Mouse (Mus musculus) left cerebral cortex, adult 8-10 months (tissue): ENCODE measurements around the gene Gm10322. TPM values are rescaled to one million over a fixed set of nuclear protein-coding genes. Genes with fewer than 3 reads are reported as not detected.

Source experiments
- DNase-seq, 2 experiments: peaks; one replicate each; pipeline ENCODE4 v3.0.0; 2022; ENCODE audit warnings: low spot score in 2 of 2
- total RNA-seq, 4 experiments: library from RNA; stranded (reverse); gene quantifications; 2 replicates each; pipeline ENCODE4 v1.2.4; 2022

The Gm10322 gene
- total RNA-seq, 4 experiments from 2014 or later = not detected

DNA sequence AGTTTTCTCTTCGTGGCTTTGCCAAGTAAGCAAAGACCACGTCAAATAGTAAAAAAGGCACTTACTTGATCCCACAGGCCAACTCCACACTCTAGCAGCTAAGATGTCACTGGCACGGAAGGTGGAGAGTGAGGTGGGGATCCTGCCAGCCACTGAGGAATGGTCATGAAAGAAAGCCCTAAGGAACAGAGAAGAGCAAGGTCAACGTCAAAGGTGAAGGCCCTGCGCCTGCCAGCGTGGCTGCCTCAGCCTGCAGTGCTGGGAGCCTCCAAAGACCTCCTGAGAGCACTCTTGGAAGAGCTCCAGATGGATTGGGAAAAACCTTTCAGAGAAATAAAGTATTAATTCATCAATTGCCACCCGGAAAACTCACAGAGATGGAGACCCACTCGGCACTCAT is 15.3 kb upstream of the Gm10322 start:
- no peak for DNase-seq

DNA sequence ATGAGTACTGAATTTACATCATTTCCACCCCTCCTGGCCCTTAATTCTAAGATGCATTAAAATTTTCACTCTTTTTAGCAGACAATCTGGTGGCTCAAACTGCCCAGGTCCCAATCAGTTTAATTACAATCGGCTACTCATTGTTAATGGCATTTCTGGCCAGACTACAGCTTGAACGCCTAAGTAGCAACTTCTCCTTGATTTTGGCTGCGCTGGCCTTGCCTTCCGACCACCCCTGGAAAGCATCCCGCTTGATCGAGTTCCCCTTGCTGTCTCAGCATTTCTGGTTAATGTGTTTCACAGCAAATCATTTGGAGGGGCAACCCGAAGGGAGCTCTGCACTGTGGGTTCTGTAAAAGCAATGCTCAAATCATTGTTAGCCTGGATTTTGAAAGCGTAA is 13.8 kb upstream of the Gm10322 start:
- DNase-seq = no peak

DNA sequence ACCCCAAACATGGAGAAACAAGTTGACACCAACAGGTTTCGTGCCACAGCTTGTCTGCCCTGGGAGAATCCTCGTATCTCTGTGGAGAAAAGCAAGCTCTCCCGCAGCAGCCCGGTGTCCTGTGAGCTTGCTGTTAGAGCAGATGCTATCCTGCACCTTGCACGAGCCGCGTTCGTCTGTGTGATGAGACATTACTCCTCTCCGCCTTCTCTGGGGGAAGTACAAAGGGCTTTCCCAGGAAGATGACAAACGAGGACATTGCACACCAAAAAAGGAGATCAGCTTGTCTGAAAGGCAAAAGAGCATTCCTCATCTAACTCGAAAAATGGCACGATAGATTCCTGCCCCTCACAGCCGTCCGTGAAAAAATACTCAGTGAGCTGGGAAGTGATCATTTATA is 13.0 kb upstream of the Gm10322 start:
- peak in 1 of 2 experiments; percentile 37 for DNase-seq

DNA sequence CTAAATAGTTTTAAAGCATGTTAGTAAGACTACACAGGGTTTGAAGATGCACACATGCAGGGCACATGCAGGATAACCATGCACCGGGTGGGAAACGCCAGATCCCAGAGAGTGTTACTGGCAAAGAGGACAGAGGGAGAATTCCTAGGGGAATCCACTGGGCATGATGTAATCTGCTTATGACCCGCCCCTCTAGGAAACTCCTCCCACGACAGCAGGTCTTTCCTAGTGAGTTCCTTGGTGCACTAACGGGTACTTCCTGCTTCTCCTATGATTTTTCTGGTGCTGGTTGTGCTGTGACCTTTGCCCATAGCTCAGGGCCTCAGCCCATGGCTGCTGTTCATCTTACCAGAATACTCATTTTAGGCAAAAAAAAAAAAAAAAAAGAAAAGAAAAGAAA is 12.0 kb upstream of the Gm10322 start:
- DNase-seq = no peak

DNA sequence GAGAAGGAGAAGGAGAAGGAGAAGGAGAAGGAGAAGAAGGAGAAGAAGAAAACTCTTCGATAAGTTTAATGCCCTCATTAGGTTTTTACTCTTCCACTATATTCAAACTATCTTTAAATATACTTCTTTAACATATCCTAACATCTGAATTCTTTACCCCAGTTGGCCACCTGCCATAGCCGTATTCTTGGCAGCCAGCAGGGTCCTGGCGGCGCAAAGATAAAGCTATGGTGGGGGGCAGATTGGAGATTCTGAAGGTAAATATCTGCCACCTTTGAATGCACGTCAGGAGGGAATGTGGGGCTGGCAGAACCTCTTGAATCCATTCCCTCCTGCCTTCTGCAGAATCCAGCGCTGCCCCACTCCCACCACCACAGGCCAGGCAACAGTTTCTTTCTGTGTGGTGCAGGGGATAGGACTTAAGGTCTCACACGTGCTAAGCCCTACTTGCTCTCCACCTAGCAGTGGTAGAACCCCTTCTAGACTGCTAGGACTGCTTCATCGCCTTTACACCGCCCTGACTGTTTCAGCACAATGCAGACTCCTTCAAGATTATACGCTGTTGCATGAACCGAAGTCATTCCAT is 10.9 kb upstream of the Gm10322 start:
- no peak for DNase-seq

DNA sequence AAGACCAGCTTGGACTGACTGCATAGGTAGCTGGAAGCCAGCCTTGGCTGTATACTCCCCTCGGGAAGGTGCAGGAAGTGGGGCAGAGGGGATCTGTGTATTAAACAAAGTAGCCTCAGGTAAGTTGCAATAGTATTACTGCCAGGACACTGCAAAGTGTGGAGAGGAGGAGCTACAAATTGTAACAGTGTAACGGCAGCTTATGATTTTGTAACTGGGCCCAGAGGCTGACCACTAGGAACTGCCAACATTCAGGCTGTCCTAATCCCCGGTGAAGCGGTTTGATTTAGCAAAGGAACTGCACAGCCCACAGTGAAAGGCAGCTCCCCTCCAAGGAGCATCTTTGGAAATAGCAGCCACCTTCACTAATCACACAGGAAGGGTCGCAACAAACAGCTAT is 2.6 kb upstream of the Gm10322 start:
- no peak for DNase-seq

DNA sequence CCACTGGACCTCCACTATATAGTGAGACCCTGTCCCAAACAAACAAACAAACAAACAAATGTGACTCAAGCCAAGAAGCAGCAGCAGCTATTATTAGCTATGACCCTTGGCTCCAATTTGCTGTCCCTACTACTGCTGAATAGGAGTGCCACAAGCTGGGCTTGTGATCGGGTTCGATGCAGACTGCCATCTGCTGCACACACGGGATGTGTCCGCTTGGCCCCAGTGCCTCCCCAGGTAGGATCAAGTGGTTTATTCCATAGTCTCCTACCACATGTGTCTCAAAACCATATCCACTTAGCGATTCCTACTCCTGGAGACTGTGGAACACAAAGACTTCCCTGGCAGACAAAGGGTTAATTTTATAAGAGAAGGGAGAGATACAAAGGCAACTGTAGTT is 1.7 kb upstream of the Gm10322 start:
- no peak for DNase-seq

DNA sequence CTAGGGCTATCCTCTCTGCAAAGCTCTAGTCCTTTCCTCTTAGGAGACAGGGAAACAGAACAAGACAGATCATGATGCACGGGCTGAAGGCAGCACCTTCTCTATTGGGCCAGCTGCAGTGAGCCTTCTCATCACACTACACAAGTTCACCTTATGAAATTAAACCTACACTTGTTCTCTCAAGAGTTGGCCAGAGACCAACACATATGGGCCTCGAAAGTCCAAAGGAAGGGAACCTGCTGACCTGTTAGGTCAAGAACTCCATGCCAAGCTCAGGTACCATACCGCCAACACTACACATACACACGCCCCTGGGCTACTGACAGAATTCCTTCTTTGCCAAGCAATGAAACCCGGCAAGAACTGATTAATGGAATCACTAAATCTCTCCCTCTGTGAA is 452 bp upstream of the Gm10322 start:
- no peak for DNase-seq

DNA sequence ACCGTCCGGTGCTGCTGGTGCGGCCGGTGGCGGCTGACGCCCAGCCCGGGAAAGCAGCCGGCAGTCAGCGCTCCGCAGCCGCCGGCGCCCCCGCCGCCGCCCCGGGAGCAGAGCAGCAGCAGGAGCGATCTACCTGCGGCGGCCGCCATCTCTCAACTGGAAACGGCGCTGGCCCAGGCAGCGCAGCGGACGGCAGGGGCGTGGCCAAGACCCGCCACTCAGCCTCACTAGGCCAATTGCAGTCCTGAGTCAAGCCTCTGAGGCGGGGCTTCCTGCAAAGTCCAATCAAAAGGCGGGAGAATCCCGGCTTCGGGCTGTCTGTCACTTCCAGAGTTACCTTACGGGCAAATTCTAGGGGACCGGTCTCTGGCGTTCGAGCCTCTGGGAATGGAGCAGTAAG is 659 bp downstream of the Gm10322 start, which contains the start of gene Mcu:
Mcu (minus strand) TSS at position 171 of the 400 bp plus-strand sequence.
- peak; percentile 91 to 94 for DNase-seq

DNA sequence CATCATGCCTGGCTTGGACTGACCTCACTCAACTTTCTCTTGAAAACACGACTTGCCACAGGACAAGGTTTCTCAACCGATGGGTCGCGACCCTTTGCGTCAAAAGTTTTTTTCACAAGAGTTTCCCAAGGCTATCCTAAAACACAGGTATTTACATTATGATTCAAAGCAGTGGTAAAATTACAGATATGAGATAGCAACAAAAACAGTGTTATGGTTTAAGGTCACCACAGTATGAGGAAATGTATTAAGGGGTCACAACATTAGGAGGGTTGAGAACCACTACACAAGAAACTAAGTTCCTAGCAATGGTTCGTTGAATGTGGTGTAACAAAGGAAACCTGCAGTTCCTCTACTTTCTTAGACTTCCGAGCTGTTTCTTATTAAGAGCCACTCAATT is 1.9 kb downstream of the Gm10322 start:
- no peak for DNase-seq

DNA sequence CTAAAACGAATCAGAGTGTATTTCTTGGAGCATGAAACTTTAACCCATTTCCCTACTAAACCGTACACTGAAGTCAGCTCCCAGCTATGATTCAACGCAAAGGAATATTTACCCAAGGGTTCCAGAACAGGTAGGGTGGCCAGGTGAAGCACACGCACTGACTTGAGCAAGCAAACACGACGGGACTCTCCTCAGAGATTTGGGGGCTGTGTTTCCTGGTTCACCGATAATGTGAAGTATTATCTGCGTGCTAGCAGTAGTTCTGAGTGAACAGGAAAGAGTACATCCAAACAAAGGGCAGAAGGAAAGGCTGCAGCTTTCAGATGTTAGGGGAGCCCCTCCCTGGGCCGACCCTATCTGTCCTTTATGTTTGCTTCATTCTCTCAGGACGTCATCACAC is 5.5 kb downstream of the Gm10322 start:
- DNase-seq = no peak

DNA sequence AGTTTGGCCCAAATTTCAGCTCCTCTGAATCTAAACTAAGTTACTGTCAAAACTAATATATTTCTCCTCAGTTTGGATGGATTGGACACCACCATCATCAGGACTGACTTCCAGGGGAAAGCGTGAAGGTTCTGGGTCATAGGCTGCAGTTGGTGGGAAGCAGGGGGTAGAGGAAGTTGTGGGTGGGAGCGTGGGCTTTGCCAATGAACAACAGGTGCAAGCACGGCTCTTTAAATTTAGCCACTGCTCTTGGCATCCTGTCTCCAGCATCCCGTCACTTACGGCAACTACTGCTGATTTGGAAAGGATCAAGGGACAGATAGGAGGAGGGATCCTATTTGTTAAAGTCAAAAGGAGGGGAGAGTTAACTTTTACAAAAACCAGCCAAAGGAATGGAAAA is 7.6 kb downstream of the Gm10322 start:
- no peak for DNase-seq

DNA sequence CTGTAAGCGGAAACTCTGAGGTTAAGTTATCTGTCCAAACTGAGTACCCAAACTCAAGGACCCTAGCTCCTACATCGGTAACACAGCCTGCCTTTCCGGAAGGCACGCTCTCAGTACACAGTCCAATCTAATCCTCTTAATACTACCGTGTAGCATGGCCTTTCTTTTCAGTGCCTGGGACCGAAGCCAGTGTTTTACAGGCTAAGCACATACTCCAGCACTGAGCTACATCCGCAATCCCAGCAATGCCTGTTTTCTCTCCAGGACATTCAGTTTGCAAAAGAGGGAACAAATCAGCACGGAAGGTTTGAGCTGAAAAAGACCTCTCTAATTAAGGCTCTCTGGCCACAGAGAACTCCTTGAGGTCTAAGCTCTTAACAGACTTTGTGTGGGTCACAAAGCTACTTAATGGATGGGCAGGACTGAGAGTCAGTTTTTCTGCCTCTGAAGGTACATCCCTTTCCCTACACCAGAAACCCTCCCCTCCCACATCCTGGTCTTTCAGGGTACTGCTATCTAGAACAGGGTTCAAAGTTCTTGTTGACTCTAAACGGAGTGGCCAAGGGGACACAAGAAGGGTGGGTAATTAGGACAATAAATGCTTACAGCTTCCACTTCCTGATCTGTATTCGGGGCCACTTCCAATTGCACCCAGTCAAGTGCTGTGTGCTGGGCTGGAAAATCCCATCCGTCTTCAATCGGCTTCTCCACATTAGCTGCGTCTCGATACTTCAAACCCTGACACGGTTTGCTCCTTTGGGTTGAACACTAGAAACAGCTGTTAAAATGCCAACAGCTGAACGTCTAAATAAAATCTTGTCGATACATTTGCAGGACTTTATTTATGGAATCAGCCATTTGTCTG is 13.0 kb downstream of the Gm10322 start:
- no peak for DNase-seq

DNA sequence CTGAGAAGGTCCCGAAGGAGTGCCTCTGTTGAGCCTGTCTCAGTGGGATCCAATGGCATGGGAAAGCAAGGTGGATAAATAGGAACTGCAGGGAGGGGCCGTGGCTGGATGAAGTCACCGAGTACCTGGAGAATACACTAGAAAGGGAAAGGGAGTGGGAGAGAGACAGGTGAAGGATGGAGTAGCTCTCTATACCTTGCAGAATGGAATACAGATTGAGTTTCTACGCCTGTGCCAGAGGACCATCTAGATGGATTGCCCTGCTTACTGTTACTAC is 13.6 kb downstream of the Gm10322 start:
- DNase-seq = no peak

DNA sequence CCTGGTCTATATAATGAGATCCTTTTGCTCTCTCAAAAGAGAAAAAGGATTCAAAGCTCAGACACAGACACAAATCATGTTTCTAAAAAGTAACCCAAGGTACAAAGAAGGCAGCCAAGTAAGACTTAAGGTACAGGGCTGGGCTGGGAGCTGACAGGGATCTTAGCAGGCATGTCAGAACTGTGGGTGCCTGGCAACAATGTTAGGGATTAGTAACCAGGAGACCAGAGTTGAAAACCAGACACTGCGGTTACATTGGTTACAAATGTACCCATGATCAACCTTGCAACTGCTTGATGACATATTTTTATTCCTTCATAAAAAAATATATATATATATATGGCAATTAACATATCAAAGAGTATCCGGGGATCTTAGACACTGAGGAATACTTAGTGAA is 20.2 kb downstream of the Gm10322 start:
- no peak for DNase-seq

DNA sequence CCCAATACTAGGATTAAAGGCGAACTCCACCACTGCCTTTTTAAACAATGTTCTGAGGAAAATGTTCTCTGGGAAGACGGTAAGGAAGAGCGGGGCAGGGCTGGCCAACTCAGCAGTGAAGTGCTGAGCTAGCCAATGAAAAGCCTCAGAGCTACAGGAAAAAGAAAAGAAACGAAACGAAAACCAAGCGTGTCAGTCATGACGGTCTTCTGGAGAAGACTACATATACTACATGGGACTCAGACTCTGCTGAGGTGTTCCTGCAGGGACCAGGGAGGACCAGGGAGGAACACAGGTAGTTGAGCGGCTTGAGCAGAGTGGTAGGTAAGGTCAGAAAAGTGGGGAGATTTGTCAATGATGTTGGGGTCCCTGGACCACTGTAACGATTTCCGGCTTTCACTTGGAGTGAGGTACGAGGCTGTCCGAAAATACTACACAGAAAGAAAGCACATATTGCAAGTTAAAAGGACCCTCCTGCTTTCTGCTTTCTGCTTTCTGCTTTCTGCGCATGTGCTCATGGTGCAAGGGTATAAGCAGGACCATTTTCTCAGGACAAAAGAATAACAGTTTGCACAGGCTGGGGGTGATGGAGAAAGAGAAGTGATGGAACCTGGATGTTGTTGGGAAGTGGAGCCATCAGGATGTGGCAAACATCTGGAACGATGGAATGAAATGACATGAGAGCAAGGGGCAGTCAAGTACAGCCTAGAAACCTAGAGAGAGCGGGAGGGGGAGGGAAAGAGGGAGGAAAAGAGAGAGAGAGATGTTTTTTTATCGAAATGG is 21.1 kb downstream of the Gm10322 start:
- DNase-seq = no peak

DNA sequence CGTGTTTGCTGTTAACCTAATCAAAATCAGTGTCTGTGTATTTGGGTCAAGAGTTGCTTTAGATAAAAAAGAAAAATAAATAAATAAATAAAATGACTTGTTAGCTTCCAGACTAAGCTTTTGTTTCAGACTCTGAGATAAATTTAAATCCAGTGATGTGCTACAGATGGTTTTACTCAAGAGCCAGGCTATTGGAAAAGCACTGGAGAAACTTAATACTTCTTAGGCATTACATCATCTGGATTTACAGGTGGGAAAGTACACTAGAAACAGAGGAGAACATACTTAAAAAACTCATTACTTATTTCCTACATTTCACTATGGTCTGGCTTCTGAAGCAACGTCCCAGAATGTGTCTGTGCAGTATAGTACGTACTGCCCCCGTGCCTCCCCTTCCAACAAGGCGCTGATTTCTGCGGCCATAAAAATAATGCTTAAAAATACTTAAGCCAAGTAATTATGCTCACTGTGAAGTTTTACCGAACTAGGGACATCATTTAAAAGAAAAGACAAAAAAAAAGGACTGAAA is 21.8 kb downstream of the Gm10322 start:
- no peak for DNase-seq

DNA sequence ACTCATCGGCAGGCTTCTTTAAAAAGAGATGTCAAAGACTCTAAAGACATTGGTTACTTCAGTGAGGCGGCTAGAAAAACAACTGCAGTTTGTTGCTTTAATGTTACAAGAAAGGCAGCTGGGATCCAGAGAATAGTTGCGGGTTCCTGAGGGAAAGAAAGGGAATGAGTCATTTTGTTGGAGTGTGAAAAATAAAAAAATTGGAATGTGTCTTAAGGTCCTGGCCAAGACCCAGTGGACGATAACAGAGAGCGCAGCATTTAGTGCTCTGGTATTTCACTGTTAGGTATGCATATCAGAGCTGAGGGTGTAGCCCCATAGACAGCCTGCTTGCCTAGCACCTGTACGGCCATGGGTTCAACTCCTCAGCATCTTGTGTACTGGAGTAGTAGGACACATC is 22.7 kb downstream of the Gm10322 start:
- no peak for DNase-seq

DNA sequence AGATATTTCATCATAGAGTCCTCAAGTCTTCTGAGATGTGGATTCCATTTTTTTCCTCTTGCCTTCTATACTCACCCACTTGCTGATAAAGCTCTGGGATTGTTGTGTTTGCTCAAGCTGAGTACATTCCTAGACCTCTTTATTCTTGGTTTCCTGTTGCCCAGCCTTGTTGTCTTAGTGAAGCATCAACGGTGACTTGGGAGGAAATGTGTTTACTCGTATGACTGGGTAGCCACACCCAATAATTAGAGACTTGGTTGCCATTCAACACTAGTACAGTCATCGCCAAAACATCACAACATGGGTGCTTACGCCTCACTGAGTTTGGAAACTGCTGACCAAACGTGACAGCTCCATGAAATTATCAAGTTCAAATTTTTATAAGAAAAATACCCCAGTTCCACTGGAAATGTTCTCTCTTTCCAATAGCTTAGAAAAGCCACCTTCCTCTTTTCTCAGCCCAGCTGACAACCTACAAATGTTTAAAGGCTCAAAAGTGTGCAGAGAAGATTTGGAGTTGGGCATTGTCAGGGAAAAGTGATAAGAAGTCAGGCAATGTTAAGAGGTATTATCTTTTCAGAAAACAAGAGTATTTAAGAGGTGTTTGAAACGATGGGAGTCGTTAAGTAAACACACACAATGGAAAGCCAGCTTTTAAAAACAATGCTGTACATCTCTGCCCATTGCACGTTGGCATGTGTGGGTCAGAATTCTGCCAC is 27.0 kb downstream of the Gm10322 start:
- DNase-seq = no peak

DNA sequence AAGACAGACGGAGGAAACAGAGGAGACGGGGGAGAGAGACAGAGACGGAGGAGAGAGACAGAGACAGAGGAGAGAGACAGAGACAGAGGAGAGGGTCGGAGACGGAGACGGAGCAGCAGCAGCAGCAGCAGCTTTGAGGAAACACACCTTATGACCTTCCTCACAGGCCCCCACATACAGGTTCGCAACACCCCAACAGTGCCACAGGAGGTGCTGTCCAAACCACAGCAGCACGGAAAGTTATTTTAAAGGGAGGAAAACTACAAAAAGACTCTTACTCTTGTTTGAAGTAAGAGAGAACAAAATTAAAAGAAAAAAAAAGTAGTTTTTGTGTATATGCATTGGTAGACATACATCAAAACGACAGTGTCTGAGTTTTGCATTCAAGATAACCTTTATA is 27.8 kb downstream of the Gm10322 start:
- DNase-seq = no peak

DNA sequence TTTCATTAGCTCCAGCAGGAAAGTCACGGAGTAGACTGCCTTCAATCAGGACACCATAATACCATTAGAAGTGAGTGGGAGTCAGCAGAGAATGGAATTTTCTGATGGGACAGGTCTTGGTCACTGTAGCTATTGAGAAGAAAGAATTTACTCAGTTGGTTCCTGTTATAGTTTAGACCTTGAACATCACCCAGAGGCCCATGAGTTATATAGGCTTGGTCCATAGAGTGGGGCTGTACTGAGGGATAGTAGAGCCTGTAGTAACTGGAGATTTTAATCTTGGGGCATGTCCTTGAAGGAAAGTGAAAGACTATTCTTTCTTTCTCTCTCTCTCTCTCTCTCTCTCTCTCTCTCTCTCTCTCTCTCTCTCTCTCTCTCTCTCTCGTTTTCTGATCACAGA is 28.8 kb downstream of the Gm10322 start:
- DNase-seq = no peak

DNA sequence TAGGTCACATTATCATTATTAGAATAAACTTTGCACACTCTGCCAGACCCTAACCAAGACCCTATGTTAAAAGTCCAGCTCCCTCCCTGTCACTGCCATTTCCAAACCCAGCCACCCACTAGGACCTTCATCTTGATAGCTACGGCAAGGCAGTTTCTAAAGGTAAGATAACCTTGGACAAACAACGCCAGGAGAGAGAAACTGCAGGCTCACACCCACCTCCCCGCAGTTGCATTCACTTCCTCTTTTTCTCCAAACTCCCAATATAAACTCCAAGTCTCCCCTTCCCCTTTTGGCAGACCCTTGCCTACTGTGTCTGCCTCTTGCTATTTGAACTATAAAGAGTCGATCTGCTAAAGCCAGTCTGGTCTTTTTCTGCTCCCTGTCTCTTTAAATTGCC is 29.3 kb downstream of the Gm10322 start:
- no peak for DNase-seq
